Mouse (Mus musculus) adrenal gland (tissue): ENCODE results near the gene Inhba.

Experiments used
- intact Hi-C: fragments of 180-260 bp; cut with DNase I; formaldehyde crosslinking; loops from one replicate; pipeline ENCODE4 v1.15.1; 2025
- long read RNA-seq, 2 experiments: library from polyadenylated mRNA; unstranded; transcript quantifications; one replicate each; pipeline ENCODE4 v2.0.0; 2020; ENCODE audit warnings: borderline replicate concordance in 1 of 2; ENCODE audit not compliant: insufficient replicate concordance in 1 of 2

Gene Inhba
- long read RNA-seq, experiment 1, partial matches to known transcripts, result 1 of 1 reads
- long read RNA-seq, experiment 1, other reads (novel, unspliced or antisense), result 0 of 1 reads
- long read RNA-seq, experiment 2, partial matches to known transcripts, result 2 of 4 reads
- long read RNA-seq, experiment 2, other reads (novel, unspliced or antisense), result 1 of 4 reads

DNA sequence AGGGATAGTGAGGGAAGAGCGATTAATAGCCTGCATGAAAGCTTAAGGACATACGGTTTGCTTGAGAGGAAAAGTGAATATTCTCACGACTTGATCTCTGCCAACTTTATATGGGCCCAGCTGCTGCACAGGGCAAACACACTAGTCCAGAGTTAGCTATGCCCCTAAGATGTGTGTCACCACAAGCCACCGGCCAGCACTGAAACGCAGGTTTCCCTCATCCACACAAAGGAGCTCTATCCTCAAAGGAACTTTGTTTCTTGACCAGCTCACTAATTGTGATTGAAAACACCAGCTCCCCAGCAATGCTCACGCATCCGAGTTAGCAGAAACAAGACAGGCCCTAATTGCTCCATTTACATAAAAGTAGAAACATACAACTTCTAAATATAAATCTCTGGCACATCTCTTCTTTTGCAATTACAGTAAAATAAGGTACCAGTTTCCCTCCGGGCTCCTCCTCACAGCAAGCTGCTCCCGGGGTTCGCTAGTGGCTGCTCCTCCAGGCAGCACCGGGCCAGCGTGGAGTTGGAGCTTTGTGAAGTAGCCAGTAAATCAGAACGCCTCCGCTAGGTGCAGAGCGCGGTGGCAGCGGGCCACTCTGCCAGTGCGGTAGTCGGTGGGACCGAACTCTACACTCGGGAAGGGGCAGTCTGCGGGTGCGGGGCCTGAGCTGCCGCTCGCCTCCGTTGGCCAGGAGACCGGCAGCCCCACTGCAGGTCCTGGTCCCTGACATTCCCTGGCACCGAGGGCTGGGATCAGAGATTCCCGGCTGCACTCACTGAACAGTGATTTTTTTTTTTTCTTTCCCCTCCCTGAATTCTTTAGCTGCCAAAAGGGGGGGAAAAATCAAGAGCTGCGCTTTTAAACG lies at the start of gene Inhba:
Gene Inhba (plus strand): TSS at position 480 of the 871 bp plus-strand sequence.
- intact Hi-C loops, result loop anchor here (5.0 kb wide), 1 partner anchor 751 kb away; no protein-coding TSS in a partner anchor

DNA sequence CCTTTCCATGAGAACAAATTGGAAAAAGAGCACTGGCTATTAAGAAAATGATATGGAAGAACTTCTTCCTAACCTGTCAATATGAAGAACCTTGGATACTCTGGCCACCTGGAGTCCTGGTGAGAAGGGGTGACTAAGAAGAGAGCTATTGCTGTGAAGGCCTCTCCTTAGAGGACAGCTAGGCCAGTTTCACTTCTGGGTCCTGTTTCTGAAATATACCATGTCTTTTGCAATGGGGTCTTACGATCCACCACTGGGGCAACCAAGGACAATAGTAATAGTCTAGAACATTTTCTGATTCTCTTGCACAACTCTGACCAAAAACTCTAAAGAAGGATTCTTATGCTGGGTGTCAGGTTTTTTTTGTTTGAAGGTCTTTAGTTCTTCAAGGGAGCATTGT lies 35.1 kb upstream of the Inhba start:
- intact Hi-C loops, result no loop called here

DNA sequence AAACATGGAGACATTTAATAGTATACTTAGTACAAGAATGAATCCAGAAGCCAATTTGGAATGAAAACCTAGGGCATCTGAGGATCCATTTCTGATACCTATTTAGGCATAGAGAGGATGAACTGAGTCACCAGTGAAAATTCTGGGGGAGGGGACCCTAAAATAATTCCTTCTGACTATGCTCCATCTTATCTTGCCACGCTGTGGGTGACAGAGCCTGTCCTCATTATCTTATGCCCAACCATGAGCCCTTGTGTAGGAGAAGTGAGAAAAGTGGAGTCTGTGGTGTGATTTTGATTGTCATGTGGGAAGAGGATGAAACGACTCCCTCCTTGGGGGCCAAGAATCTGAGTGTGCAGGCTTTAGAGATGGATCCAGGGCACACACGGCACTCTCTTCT lies 32.1 kb upstream of the Inhba start:
- intact Hi-C loops, result no loop called here

DNA sequence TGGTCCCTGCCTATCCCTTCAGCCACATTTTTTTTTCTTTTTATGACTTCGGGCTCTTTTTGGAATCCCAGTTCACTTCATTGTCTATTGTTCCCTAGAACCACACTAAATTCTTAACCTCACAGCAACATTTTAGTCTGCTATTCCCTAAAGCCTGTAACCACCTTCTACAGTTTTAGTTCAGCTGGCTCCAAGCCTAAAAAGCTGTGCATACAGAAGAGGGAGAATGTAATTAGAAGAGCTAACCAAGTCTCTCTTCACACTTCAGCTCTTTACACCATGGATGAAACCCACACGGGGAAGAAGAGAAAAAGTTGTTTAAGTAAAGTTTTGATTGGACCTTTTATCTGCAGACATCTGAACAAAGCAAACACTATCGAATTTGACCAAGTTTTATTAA lies 29.6 kb upstream of the Inhba start:
- intact Hi-C loops, result loop anchor here (10.0 kb wide), 1 partner anchor 1443 kb away; no protein-coding TSS in a partner anchor

DNA sequence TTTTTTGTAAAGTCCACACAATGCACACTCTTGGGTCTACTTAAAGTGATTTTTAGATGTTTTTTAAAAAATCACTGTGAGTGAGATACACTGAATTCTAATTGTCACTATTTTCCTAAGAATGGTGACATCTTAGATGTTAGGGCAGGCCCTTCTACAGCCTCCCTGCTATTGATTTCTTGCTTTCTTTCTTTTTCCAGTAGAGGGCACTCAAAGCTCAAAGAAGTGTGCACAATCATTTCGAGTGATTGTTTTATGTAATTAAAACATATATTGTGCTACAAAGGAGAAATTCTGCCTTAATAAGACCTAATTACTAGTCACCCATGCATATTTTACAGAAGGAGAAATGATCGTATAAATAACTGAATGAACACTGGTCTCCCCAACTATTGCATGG lies 25.9 kb upstream of the Inhba start:
- intact Hi-C loops, result loop anchor here (10.0 kb wide), 1 partner anchor 1439 kb away; no protein-coding TSS in a partner anchor

DNA sequence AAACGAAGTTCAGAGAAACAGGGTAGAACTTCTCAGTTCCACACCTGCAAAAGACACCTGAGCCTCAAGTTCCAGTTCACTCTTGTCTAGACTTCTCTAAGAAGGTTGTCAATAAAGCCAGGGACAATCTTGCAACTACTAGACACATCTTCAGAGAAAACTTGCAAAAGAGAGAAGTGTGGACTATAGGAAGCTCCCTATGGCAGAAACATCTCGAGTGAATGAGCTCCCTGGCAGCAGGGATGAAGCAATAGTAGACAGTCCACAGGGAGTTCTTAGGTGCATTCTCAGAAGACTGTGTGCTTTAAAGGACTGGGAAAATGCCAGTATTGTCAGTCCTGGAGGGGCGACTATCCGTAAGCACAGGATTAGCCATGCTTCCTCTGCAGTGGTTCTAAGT lies 25.5 kb upstream of the Inhba start:
- intact Hi-C loops, result loop anchor here (10.0 kb wide), 1 partner anchor 1439 kb away; no protein-coding TSS in a partner anchor

DNA sequence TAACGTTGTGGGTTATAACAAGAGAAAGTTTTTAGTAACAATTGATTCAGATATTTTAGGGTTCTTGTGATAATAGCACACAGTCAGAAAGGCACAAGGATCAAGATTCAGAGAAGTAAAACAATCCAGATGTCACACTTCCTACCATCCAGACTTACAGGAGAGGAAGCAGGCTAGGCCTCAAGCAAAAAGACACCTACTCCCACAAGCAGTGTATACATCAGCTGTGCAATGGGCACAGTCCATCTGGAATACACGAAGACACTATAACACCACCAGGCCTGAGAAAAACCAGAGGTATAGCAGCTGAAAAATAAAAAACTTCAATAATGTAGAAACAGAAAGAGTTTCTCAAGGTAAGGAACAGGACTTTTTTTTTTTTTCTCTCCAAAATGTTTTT lies 16.3 kb upstream of the Inhba start:
- intact Hi-C loops, result no loop called here

DNA sequence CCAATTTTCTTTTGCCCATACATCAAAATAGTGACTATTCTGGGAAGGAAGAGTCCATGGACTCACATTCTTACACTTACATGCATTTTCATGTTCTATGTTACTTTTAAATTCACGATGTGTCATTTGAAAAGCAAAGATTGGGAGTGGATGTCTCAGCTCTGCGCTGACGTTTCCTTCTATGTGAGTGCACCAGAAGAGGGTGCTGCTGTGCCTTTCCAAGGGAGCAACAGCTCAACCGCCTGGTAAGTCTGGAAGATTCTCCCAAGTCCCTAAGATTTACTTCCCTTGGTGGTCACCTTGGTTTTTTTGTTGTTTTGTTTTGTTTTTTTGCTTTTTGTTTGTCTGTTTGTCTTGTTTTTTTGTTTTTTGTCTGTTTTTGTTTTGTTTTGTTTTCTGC lies 6.1 kb upstream of the Inhba start:
- intact Hi-C loops, result loop anchor here (10.0 kb wide), 1 partner anchor 1569 kb away; no protein-coding TSS in a partner anchor

DNA sequence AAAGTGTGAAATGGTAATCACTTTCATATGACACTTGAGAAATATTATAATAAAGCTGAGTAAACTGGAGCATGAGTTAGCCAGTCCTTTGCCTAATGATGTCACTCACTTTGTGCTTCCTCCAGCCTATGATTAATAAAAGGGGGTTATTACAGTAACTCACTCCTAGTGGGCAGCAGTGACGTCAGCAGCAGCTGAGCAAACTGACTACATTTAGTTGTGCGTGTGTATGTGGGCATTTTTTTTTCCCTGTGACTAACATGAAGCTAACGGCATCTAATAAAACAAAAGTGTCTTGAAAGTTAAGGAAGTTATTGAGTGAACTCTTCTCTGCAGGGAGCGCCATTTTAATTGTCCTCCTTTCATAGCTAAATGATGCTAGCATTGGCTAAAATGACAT lies 3.9 kb upstream of the Inhba start:
- intact Hi-C loops, result loop anchor here (2.0 to 10.0 kb wide), 2 partner anchors 1021 to 1567 kb away; no protein-coding TSS in a partner anchor

DNA sequence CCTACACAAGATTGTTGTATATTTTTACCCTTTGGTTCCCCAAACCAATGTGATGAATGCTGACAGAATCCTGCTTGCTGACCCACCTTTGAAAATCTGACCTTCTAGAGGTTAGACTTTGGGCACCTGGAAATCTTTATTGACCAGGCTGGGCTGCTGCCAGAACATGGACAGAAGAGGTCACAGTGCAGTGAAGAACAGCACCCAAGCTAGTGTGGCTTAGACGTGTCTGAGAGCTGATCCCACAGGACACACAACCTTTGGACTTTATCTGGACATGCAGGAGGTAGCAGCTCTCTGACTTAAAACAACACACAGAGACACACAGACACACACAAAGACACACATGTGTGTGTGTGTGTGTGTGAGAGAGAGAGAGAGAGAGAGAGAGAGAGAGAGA lies 3.3 kb upstream of the Inhba start:
- intact Hi-C loops, result loop anchor here (10.0 kb wide), 1 partner anchor 1566 kb away; no protein-coding TSS in a partner anchor

DNA sequence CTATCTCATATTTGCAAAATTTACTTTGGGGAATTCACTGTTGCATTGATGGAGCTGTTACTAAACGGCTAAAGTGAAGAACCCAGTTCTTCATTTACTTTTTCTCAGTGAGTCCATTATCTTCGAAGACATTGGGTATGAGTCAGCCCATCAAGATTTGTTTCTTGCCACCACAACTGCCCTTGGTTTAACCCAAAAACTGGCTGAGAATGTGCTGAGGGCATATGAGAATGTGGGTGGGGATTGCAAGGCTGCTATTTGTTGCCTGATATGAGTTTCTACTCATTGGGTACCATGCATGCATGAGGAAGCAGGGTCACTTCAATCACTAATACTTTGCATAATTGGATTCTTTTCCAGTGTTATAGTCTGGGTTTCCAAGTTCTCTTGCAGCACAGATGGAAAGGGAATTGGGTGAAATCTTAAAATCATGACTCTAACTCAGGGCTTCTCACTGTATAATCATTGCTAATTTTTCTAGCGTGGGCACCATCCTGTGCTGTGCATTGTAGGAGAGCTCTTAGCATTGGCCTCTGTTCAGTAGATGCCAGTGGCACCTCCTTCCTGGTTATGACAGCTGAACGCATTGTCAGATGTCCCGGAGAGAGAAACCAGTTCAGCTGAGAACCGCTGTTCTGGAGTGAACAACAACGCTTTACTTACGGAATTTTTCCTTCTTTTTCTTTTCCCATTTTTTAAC lies 1.7 kb upstream of the Inhba start:
- intact Hi-C loops, result loop anchor here (5.0 to 10.0 kb wide), 2 partner anchors 752 to 1565 kb away; no protein-coding TSS in a partner anchor

DNA sequence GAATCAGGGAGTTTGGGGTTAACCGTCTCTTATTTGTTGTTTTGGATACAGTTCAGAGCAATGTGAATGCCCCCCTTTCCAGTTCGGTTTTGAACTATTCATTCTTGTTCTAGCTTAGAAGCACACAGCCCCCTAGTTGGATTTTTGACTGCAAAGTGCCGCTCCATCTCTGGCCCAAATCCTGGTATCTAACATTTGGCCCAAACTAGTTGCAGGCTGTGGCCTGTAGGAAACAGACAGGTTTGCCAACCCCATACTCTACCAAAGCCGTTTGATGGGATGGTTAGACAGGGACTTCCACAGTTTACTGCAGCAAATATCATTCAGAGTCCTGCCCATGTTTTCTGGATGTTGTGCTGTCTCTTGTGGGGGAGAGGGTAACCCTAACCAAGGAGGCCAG lies 1.1 kb upstream of the Inhba start:
- intact Hi-C loops, result loop anchor here (5.0 kb wide), 1 partner anchor 752 kb away; no protein-coding TSS in a partner anchor

DNA sequence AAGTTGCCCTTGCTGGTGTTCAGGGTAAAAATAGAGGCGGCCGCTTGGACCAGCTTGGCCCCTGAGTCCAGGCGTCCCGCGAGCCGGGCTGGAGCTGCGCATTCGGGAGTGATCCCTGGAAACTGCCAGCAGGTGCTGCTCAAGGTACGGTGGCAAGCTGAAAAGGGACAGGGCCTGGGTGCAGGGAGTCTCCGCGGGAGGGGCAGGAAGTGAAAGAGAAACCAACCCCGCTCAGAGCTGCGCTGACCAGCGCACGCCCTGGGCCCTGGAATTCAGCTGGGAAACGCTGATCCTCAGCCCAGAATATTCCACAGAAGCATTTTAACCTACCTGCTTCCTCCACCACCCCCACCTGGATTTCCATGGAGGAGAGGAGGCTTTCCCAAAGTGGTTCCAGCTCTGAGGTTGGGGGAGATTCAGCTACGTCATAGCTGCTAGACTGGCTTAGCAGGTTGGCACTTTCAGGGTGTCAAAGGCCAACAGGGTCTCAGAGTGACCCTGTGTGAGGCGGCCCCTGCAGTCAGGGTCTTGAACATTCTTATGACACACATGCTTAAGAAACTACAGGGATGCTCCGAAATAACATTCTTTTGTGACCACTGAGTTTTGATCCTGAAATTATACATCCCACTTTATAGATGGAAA lies 714 bp downstream of the Inhba start:
- intact Hi-C loops, result loop anchor here (5.0 kb wide), 1 partner anchor 750 kb away; no protein-coding TSS in a partner anchor

DNA sequence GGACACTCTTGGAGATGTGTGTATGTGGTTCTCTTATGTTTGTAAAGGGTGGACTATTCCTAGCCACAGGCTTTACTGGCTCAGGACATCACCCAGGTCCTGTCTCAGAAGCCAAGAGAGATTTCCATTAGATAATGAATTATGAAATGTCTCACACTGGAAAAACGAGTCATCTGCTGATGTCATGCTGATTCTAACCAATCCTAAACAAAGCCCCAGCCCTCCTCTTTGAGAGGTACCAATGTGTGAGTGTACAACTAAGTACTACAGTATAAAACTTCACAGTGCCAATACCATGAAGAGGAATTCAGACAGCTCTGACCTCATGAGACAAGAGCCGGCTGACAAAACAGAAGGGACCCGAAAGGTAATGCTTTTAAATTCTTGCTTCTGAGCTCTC lies 2.5 kb downstream of the Inhba start:
- intact Hi-C loops, result loop anchor here (5.0 kb wide), 1 partner anchor 748 kb away; no protein-coding TSS in a partner anchor

DNA sequence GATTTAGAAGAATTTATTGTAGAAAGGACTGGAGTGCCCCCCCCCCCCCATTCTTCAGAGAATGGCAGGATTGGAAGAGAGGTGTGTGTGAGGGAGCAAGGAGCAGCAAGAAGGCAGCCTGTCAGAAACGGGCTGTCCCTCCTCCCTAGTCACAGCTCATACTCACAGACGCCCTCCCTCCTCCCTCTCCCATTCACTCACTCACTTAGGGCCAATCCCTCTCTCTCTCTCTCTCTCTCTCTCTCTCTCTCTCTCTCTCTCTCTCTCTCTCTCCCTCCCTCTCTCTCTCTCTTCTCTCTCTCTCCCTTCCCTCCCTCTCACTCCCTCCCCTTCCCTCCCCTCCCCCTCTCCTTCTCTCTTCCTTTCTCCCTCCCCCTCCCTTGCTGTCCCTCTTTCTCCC lies 4.9 kb downstream of the Inhba start:
- intact Hi-C loops, result no loop called here

DNA sequence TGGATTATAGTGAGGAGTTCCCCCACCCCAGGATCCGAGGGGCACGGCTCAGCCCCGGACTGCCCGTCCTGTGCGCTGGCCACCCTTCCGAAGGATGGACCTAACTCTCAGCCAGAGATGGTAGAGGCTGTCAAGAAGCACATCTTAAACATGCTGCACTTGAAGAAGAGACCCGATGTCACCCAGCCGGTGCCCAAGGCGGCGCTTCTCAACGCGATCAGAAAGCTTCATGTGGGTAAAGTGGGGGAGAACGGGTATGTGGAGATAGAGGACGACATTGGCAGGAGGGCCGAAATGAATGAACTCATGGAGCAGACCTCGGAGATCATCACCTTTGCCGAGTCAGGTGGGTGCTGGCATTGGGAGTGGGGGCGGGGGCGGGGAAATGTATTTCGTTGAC lies 5.7 kb downstream of the Inhba start:
- intact Hi-C loops, result no loop called here

DNA sequence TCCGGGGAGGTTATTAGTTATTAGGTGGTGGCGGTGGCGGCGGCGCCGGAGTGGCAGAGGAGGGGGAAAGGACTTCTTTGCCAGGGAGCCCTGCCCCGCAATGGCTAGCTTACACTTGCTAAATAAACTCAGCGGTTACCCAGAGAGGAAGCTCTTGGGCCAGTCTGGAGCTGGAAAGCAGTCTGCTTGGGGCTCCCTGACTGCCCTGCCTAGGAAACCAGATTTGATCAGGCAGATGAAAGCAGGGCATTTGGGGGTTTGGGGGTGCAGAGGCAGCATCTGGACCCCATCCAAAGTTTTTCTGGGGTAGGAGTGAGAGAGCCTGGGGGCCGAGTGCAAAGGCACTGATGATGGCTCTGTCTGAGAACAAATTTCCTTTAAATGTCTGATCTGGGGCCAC lies 6.1 kb downstream of the Inhba start:
- intact Hi-C loops, result no loop called here

DNA sequence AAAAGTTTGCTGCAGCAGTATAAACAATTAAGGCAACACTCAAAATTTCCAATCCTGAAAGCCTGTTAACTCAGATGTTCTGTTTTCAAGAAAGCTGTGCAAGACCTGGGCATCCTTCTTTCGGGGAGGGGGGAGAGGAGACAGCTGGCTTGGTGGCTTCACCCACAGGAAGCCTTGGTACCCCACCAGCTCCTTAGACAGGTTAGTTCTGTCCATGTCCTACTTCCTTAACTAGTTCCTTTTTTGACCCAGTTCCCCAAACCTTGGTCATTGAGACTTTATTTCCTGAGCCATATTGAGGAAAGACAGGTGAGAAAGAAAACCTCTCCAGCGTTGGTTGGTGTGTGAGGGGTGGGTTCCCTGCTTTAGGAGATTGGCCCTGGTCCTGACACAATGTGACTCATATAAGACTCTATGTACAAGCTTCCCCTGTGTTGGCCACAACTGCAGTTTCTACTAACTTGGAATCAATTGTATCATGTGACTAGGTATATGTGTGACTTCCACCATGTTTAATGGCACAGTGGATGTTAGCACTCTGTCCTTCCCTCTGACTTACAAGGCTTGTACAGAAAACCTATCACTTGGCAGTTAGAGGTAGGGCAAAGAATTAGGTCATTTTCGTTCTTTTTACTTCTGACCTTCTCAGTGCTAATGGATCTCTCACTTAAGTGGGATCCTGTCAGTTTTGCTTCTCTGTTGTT lies 7.3 kb downstream of the Inhba start:
- intact Hi-C loops, result no loop called here

DNA sequence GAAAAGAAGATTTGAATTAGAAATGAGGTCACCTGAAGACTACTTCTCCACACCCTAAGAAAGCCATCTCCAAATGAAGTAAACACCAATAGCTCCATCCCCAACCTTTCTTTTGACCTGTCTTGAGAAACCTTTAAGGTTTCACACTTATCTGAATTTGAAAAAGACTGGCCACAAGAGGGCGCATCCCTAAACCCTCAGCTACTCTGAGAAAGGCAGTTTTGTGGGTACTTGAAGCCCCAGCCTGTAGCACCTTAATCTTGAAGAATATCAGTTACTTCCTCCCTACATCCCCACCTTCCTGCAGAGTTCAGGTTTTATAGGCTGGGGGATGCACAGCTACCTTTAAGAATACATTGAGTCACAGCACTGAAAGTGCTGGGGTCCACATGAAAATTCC lies 9.0 kb downstream of the Inhba start:
- intact Hi-C loops, result no loop called here

DNA sequence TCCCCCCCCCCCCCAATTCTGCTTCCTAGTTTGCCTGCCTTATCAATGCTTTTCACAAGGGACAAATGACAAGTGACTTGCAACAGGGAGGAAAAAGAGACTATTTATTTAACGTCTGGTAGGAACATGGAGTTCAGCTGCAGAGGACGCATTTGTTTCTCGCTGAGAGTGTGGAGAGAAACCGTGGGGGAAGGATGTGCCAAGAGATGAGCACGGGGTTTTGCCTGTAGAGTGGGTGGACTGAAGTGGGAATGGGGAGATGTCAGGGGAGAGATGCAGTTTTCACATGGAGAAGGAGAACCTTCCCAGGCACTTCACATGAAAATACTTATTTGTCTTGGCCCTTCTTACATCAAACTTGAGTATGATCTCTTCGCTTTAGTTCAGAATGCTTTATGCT lies 9.5 kb downstream of the Inhba start:
- intact Hi-C loops, result no loop called here
